Mouse (Mus musculus) frontal cortex, postnatal 36 days (tissue): Measurements from ENCODE around the gene Angptl8.

Experiments
- DNase-seq, 2 experiments: peaks; one replicate each; pipeline ENCODE4 v3.0.0; 2022; ENCODE audit warnings: low spot score in 2 of 2

Angptl8 gene

DNA sequence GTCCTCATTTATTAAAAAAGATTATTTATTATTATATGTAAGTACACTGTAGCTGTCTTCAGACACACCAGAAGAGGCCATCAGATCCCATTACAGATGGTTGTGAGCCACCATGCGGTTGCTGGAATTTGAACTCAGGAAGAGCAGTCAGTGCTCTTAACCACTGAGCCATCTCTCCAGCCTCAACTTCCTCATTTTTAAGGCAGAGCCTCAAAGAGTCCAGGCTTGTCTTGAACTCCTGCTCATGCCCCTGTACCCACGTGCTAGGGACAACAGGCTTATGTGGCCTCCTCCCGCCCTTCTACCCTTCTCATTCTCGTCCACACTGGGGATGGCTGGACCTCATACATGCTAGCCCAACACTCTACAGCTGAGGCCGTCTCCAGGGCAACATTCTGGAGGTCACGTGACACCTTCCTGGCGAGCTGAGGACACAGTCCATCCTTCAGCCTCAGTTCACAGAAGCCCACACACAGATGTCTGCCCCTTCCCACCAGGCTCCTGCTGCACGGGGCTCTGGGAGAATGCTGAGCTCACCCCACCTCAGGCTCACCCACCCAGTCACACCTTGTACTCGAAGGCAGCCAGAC lies 18.5 kb upstream of the Angptl8 start:
- DNase-seq: no peak

DNA sequence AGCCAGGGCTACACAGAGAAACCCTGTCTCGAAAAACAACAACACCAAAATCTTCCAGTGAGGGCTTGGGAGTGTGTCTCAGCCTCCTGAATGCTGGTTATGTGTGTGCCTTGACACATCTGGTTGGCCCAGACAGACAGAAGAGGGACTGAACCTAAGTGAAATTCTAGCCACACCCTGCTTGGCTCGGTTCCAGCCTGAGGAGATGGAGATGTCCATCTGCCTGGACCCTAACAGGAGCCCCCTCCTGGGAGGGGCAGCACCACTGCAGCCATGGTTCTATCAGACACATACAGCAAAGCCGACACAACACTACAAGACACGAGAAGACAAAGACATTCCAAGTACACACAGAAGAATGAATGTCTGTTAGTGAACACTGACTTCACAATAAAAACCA lies 17.2 kb upstream of the Angptl8 start:
- DNase-seq: no peak

DNA sequence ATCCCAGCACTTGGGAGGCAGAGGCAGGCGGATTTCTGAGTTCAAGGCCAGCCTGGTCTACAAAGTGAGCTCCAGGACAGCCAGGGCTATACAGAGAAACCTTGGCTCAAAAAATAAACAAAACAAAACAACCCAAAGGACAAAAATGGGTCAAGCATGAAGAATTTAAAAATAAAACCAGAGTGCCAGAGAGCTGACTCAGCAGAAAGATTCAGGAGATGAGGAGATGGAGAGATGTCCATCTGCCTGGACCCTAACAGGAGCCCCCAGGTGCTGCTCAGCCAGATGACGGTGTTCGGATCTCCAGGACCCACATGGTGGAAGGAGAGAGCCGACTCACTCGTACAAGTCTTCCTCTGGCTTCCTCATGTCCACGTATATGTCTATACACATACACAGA lies 16.7 kb upstream of the Angptl8 start:
- no peak for DNase-seq

DNA sequence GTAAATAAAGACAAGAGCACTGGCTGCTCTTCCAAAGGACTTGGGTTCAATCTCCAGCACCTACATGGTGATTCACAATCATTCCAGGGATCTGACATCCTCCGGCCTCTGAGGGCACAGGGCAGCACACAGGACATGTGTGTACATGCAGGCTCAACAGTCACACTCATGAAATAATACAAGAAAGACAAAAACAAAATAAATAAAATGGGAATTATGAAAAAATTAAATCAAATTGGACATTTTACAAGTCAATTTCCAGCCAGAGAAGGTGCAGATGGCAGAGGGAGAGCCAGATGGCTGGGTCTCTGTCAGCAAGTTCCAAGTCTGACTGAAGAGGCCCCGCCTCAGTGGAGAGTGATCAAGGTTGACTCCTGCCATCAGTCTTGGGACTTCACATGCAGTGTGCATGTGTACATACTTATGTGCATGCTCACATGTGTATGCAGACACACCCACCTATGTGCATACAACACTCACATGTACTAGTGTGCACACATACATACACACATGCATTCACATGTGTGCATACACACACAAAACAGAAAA lies 16.1 kb upstream of the Angptl8 start:
- DNase-seq: no peak

DNA sequence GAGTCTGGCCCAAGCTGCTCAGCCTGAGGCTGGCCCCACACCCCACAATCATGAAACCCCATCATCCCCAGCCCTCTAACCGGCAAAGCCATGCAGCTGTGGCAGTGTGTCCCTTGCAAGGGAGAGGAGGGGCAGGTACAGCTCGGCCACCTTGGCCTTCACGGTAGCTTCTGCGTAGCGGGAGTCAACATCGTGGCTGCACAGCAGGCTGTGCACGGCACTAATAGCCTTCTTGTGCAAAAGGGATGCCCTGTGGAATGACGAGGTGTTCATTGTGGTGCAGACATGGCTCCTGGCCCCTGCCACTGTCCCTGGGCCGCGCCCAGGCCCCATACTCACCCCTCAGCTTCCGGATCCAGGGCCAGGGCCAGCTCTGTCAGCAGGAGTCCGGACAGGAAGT lies 15.1 kb upstream of the Angptl8 start:
- no peak for DNase-seq

DNA sequence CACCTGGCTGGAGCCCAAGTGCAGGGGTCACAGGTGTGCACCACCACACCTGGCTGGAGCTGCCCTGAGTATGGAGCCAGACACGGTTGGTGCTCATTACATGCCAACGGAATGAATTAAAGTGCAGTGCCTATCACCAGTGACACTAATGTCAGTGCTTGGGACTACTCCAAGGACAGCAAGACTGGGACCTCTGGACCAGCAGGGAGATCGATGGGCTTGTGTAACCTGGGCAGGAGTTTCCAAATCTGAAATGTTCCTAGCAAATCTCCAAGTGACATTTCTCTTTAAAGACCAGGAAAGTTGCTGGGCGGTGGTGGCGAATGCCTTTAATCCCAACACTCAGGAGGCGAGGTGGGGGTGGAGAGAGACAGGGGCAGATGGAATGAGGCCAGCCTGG lies 12.6 kb upstream of the Angptl8 start:
- DNase-seq: no peak

DNA sequence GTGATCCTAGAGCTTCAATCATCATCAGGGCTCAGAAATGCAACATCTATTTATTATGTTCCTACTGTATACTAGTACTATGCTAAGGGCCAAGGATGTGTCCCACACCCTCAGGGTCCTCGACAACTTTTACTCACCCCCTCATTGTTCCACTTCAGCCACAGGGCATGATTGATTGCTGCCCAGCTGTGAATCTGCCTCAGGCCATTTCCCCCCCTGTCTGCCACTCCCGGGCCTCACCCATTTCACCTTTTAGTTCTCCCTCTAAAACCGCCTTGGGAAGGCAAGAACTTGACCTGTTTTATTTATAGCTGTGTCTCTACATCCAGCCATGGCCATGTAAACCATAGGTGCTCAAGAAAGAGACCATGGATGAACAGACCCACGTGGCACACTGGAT lies 11.4 kb upstream of the Angptl8 start:
- no peak for DNase-seq

DNA sequence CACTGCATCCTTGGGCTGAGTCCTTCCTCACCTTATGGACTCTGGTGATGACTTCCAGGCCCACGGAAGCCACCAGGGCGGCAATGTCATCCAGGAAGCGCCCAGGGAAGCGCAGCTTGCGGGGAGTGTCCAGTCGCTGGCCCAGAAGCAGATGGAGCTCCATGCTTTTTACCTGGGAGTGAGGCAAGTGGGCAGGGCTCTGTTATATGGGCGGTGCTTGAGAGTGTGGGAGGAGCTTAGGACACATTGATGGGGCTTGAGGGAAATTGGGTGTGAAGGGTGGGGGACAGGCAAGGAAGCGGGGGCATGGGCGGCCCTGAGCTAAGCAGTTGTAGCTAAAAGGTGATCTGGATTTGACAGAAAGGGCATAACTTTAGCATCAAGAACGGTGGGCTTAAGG lies 10.9 kb upstream of the Angptl8 start:
- no peak for DNase-seq

DNA sequence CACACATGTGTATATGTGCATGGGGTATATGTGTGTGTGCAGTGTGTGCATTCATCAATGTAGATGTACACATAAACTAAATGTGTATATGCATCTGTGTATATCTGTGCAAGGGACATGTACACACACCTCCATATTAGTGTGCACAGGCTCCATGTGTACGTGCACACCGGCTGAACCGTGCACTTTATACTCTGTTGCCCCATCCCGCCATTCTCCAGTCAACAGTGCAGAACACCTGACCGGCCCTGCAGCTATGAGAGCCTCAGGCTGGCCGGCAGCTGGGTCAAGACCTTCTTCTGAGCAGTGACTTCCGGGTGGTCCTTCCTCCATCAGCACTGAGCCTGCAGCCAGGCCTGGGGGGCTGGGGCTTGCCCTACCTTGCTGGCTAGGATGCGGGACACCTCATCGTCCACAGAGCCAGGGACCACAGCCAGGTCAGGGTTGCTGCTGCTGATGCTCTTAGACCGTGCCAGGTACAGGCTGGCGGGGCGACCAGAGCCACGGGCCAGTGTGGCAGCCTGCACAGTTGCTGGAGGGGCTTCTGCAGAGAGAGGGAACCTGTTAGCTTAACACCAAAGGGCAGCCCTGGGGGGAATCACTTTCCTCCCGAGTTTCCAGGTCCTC lies 5.4 kb upstream of the Angptl8 start:
- DNase-seq: no peak

DNA sequence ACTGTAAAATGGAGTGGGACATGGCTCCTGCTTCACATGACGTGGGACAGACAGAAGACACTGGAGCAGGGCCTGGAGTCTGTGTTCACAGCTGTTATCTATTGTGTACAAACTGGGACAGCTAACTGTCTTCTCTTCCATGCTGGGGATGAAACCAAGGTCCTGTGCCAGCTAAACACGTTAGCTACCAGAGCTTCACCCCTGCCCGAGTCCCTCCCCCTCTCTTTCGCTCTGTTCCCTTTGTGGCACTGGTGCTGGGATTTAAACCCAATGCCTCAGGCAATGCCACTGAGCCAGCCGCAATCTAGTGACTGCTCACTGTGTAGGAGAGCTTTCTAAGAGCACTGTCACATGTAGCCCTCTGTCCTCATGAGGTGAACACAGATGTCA lies 4.9 kb upstream of the Angptl8 start:
- DNase-seq: no peak

DNA sequence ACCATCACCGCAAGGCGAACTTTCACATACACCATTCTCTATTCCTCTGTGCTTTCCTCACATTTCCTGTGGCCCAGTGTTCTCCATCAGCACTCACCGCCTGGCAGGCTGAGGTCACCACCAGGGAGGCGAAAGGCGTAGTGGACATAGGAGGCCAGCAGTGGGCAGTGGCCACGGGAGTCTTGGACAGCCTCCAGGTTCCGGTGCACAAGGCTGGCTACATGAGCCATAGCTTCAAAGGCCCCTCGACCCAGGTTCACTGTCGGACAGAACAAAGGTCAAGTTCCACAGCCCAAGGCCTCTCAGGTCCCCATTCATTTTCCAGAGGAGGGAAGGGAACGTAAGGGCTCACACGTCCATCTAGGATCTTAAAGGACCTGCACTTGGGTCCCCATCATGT lies 4.4 kb upstream of the Angptl8 start:
- no peak for DNase-seq

DNA sequence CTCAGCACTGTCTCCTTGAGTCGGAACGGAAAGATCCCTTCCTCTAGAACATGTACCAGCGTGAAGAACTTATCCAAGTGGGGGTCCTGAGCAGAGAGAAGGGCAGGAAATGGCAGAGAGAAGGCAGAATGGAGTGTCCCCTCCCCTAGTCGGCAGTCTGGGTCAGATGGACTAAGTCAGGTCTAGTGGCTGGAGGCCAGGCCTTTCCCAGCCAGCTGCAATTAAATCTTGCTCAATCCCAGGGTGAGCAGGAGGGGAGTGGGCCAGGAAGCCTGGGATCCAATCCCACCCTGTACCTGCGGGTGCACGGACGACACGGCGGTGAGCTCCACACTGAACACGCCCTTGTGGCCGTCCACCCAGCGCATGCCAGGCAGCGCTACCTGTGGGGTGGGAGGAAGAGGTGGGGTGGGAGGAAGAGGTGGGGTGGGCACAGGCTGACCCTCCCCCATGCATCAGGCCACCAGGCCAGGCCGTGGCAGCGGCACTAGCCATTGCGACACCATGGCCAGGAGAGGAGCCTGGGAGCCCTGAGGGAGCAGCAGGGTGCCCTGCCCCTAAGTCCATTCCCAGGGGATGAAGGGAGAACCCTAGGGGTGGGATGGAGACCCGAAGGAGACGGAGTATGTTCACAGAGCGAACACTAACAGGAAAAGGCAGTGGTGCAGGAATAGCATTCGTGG lies 3.6 kb upstream of the Angptl8 start:
- no peak for DNase-seq

DNA sequence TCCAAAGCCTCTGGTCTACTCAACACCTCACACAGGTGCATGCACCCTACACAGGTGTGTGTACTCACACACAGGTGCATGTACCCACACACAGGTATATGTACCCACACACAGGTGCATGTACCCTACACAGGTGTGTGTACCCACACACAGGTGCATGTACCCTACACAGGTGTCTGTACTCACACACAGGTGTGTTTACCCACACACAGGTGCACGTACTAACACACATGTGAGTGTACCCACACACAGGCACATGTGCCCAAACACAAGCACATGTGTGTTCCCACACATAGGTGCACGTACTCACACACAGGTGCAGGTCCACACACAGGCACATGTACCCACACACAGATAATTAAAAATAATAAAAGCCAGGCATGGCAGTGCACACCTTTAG lies 2.4 kb downstream of the Angptl8 start:
- DNase-seq: no peak

DNA sequence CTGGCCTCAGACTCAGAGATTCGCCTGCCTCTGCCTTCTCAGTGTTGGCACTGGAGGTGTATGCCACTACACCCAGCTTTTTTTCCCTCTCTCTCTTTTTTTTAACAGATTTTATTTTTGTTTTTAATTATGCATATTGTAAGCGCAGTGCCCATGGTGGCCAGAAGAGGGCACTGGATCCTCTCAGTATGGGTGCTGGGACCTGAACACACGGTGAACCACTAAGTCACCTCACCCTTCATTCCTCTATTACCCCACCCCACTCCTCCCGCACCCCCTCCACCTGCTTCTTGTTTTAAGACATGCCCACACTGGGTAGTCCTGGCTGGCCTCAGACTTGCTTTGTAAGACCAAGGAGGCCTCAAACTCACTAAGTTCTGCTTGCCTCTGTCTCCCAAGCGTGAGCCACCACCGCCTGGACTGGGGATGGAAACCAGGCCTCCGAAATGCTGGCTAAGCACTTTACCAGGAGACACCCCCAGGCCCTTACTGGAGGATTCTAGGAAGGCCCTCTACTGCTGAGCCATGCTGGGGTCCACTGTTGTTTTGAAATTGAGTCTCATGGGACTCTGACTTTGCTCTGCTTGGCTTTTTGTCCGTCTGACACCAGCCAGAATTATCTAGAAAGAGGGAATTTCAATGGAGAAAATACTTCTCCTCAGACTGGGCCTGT lies 4.9 kb downstream of the Angptl8 start:
- peak in 1 of 2 experiments; percentile 36 for DNase-seq

DNA sequence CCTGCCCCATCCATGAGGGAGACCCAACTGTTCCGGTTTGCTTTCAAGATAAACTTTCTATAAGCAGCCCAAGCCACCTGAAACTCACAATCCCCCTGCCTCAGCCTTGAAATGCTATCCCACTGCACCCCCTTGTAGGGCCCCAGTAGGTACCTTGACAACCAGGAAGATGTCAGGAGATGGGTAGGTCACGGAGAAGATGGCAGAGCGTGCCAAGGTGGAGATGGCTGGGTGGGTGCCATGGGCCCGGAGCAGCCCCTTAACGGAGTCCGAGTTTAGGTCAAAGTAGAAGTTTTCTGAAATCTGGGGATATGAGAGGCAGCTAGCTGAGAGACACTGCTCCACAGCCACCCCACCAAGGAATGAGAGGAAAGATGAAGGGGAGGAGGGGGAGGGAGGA lies 6.0 kb downstream of the Angptl8 start:
- no peak for DNase-seq

DNA sequence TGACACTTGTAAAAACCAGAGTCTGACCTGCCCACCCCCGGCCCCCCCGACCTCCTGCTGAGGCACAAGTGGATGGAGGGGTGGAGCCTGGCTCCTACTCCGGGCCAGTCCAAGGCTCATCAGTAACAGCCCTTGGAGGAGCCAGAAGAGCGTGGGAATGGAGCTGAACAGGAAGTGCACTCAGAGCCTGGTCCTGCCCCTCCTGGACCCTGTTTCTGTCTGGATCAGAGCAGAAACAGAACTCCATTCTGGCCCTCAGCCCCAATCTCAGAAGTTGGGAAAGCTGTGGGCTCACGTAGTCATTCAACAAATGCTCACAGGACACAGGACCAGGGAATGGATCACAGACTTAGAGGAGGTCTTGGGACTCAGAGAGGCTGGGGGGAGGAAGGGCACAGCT lies 7.1 kb downstream of the Angptl8 start:
- DNase-seq: no peak

DNA sequence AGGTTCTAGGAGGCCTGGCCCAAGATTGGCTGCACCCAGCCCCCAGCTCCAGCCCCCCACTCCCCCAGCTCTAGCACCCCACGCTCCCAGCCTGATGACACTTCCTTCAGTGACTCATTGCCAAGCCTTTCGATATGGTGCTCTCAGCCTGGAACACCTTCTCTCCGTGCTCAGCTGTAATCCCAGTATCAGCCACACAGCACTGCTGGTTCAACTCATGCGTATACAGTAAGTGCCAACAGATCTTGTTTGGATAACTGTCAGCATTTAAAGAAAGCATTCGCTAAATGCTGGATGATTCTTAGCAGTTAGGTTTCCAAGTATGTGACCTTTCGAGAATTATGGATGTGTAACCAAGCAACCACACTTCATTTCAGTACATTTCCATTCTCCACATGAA lies 7.8 kb downstream of the Angptl8 start:
- DNase-seq: peak; percentile 31 to 34

DNA sequence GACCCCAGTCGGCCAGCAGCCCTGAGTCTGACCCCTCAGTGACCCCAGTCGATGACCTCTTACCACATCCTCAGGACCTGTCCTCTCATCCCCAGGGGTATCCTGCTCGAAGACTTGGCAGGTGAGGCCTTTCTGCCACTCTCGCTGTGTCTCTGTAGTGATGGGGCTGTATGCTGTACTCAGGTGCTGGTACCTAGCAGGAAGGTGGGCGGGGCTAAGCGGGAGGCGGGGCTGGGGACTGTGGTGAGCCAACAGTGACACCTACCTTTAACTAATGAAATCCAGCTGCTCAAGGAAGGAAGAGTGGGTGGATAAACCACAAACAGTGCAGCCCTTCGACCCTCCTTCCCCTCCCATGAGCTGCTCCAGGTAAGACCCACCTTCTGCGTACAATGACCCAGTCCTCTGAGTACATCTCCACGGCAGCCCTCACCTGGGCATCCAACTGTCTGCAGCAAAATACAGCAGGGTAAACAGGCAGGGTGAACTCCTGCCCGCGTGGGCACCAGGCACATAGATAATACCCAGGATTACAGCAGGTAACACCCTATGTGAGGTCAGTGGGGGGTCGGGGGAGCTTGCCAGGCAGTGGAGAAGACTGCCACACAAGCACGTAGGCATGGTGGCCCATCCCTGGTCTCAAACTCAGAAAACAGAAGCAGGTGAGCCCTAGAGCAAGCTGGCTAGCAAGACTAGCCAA lies 10.2 kb downstream of the Angptl8 start:
- no peak for DNase-seq

DNA sequence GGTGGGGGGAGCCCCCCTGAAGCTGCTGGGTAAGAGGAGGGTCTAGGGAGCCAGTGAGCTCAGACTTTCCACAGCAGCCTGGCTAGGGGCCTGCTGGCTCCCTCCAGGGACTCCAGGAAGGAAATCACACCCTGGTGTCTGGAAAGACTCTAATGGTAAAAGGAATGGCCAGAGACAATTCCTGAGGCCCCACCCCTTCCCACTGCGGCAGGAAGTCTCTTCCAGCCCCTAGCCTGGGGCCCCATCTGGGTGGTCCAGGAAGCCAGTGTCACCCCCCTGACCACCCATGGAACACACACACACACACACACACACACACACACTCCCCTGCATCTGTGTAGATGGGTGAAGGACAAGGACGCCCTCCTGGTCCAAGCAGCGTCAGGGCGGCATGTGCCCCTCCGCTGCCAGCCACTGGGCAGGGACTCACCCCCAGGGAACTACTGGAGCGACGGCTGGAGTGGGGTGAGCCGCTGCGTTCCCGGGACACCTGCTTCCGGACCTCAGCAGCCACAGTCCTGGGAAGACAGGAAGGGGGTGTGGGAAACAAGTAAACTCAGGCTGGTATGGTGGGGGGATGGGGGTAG lies 11.5 kb downstream of the Angptl8 start:
- DNase-seq: no peak

DNA sequence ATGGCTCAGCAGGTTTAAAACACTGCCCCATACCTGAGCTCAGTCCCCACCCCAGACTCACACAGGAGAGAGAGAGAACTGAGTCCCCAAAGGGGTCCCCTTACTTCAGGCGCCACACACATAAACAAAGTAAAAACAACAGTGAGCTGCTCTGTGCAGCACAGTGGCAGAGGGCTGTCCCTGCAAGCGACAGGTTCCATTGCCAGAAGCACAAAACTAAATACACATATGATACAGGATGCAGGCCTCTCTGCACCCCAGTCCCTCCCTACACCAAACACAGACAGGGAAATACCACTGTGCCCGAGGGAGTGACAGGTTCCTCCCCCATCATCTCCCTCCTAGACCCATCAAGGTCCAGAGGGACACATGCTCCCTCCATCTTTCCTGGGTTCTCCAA lies 12.1 kb downstream of the Angptl8 start:
- no peak for DNase-seq

DNA sequence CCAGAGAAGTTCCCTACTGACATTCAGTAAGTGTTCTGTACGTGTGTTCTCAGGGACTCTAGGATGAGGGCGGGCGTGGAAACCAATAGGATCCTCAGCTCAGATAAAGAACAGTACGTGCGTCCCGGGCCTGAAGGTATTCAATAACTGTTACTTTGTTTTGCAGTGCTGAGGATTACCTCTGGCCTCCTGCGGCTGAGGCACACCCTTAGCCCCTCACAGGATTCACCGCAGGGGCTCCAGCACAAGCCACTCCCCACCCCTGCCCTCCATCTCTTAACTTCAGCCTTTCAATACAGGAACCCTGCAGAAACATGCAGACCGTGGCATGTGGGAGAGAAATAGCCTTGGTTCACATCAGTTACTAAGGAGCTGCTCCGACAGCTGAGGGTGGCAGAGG lies 12.6 kb downstream of the Angptl8 start:
- no peak for DNase-seq
